Mouse (Mus musculus) inflammation-experienced regulatory T-cells, adult 6 months (primary cell): Measurements from ENCODE around the gene Dpf3. TPM values are rescaled to one million over a fixed set of nuclear protein-coding genes. Genes with fewer than 3 reads are reported as not detected.

Source experiments
- ATAC-seq: one replicate; pipeline ENCODE4 v1.8.0; 2017
- polyA plus RNA-seq, 3 experiments: library from polyadenylated mRNA; unstranded; fragments of 100-300 nt; shearing (Covaris generic); gene quantifications; one replicate each; pipeline ENCODE4 v1.2.1; 2017

The Dpf3 gene
- polyA plus RNA-seq, 3 experiments from 2014 or later, result 0.40 TPM; not detected in 2

DNA sequence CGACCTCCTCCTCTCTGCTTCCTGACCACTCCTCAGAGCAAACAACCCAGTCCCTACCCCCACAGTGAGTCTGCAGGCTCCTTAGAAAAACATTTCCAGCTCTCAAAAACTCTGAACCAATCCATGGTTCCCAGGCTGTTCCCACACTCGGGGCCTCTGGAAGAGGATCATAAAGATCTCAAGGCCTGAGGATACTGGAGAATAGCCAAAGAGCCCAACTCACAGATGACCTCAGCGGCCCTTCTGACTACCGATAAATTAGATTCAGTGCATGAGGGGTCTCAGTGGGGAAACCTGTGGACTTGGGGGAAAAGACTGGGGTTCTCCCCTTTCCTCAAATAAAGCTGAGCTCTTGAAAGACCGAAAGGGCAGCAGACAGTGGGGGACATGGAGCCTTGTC is 277.2 kb downstream of the Dpf3 start:
- ATAC-seq, result no peak

DNA sequence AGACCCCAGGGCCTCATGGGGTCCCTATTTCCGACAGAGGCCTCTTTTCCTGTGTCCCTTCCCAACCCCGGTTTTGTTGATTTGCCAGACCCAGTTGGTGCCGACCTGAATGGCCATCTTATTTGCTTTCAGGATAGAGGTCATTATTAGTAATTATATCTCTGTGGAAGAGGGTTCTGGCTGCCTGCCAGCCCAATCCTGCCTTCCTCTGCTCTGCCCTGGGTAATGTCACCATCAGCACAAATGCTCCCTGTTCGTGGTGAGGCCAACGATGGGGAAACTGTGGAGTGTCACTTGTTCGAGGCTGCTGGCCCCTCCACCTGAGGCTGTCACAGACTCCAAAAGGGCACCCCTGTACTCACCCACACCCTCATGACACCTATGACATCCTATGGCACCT is 278.1 kb downstream of the Dpf3 start:
- no peak for ATAC-seq

DNA sequence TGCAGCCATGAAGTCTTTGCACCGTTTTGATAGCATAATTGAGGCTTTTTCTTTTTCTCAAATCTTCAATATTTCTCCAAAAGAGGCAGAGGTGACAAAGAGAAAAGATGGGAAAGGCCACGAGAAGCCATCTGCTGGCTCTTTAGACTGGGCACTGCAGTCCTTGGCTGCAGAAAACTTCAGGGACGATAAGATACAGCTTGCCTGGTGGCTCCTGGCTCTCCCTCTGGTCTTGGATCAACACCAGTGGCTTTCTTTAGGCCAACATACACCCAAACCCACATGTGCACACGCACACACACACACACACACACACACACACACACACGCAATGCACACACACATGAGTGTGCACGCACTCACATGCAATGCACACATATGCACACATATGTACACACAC is 278.7 kb downstream of the Dpf3 start:
- no peak for ATAC-seq

DNA sequence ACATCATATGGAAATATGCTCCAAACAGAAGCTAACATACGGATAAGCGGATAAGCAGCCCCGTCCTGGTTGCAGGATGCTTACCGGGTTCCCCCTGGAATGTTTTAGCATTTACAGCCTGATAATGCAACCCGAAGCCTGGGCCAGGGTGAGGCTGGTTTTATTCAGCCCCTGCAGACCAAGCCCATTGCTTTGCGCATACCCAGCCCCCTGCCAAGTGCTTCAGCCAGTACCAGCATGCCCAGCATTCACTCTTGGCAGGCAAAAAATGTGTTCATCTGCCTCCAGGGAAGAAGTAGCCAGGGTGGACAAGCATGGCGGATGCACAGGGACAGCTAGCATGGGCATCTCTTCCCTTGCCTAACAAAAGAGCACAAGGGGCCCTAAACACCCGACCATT is 279.5 kb downstream of the Dpf3 start:
- ATAC-seq, result no peak

DNA sequence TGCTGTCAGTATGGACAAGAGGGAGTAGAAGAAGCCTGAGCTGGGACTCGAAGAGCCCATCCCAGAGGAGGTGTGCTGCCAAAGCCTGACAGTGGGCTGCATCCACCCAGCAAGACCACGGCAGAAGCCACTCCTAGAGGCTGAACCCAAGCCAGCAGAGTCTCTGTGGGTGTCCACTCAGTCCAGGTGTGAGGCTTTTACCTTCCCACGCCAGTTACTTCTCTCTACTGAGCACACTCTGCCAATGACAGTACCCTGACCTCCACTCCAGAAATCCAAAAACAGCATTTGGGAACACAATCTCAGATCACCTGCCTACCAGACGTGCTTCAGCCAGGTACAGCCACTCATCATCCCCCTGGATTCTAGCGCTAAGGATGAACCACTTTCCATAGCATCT is 280.0 kb downstream of the Dpf3 start:
- no peak for ATAC-seq

DNA sequence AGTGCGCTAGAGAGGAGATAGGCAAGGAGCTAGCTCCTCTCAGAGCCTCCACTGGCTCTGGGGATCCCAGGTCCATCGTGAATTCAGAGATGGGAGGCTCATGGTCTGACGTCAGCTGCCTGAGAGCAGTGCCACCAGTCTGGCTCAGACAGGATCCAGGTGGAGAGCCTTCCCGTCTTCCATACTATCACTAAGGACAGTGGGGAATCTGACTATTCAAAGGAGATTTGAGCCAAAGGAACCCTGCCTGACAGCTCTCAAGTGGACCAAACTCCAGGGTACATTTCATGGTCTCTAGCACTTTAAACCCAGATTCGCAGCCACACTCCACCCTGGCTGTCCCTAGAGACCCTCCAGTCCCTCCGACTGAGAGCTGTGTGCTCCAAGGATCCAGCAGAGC is 280.6 kb downstream of the Dpf3 start:
- no peak for ATAC-seq

DNA sequence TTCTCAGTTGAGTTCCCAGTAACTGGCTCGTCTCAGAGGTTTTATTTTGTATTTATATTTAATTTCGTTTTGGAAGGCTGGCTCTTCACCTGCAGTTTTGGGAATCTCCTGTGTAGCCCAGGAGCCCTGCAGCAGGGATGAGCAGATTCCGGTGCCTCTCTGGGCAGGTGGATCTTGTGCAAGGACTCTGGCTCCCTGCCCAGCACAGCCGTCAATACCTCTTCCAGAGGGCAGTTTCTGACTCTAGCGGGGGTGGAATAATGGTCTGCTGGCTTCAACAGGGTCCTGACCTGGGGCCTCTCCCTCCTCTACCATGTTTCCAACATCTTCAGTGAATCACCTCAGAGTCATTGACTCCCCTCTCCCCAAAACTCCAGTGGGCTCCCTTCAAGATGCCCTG is 283.2 kb downstream of the Dpf3 start:
- ATAC-seq, result no peak

DNA sequence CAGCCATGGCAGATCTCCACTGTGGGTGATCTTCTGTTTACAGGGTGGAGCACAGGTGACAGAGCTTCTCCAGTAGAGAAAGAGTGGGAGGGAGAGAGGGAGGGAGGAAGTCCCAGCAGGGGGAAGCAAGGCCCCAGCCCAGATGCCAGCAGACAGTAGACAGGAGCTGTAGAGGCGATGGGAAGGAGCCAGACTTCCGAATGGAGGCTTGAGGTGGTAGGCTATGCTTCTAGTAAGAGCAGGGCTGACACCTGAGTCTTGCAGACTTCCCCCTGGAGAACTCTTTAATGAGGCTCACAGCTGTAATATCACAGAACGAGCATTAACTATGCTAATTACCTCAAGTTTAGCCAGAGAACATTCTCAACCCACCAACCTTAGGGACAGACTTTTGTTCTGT is 285.8 kb downstream of the Dpf3 start:
- no peak for ATAC-seq

DNA sequence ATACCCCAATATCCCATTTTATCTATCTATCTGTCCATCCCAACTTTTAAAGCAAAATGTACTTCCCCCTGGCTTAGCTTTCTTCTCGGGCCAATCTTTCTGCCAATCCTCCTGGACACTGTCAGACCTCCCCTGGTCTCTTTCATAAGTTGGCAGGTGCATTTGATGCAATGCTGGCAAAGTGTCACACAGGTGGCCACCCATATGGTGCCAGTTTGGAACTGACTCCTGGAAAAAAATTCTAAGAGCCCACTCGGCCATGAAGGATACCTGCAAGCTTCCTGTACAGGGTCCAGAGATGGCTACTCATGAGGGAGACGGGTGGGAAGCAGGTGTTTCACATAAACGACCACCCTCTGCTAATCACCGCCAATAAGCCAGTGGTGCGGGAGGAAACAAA is 307.0 kb downstream of the Dpf3 start:
- no peak for ATAC-seq

DNA sequence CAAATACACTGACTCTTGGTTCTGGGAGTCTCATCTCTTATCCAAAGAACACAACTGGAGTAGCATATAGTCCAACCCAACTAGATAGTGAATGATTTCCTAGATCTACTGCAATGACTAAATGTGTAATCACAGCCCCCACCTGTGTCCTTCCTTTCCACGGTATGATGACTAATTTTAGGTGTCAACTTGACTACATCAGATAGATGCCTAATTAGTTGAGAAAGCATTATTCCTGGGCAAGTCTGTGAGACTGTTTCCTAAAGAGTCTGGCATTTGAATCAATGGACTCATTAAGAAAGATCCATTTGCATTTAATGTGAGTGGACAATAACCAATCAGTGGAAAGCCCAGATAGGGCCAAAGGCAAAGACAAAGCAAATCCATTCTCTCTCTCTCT is 307.7 kb downstream of the Dpf3 start:
- no peak for ATAC-seq

DNA sequence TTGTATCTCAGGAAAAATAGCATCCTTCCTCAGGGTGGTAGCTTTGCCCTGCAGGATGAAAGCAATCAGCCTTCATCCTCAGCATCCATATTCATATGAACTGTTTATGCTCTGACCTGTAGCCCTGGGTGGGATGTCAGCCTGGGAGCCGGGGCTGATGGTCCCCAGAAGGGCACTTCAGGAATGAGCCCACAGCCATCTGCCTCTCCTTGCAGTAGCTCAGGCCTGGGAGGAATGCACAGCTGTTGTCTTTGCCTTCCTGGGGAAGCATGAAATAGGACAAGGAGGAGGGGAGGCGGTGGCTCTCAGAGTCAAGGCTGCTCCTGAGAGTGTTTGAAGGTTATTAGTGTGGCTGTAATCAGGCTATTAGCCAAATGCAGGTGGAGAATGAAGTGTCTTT is 308.7 kb downstream of the Dpf3 start:
- no peak for ATAC-seq

DNA sequence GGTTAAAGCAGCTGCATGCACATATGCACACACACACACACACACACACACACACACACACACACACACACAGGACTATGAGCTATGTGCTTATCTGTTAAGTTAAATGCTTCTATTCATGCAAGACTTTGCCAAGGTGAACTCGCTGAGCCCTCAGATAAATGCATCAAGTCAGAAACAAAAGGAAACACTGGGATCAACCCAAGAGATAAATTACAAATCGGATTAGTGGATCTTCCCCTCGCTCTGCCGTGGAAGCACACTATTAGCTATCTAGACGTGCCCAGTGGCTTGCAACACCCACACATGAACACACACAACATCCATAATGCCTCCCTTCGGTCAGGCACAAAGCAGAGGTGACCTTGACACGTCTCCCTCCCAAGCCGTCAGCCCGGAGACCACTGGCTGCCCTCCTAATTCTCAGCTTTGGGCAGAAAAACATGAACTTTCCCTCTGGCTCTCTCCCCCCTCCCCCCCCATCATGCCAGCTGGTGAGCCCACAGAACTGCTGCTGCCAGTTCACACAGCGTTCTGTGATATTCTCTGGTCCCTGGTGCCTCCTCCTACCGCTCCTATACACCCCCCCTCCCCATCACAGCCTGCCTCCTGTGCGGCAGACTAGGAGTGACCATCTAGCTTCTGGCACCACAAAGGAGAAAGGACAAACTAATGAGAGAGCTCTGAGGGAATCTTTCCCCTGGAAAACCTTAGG is 317.9 kb downstream of the Dpf3 start:
- ATAC-seq, result no peak

DNA sequence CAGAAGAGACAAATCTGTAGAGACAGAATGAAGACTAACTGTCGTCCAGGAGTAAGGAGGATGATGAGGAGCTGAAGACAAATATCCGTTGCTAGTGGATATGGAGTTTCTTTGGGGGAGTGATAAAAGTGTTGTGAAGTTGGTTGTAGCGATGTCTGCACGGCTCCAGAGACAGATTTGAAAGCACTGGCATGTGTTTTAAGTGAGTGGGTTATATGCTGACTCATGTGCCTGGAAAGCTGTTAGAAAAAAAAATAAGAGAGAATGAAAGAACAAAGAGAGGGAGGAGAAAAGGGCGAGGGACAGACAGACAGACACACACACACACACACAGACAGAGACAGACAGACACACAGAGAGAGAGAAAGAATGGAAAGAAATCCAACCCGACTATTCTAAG is 319.2 kb downstream of the Dpf3 start:
- no peak for ATAC-seq

DNA sequence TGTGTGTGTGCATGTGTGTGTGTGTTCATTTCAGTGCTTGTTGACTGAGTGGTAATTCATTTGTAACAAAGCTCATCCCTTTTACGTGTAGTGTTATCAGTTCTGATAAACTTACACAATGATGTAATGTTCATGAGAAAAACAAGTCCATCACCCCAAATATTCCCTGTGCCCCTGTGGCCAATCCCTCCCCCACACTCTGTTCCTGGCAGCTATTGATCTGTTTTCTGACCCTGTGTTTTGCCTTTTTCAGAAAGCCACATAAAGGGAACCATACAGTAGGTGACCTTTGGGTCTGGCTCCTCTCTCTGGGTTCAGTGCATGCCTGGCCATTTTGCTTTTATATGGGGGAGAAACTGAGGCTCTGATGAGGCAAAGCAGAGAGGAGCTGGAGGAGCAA is 322.5 kb downstream of the Dpf3 start:
- ATAC-seq, result no peak

Other genes with a start within 250 kb of the Dpf3 start
- 10 to 100 TPM; 16.4 to 30.7 (median 21.4) TPM for gene Dcaf4, start 32.8 kb upstream of the Dpf3 start, polyA plus RNA-seq
- gene Zfyve1, start 109.5 kb upstream of the Dpf3 start, polyA plus RNA-seq, result 10 to 100 TPM; 10.3 to 16.8 (median 10.3) TPM
- 100 to 1,000 TPM; 332 to 633 (median 429) TPM for gene Rbm25, start 143.5 kb upstream of the Dpf3 start, polyA plus RNA-seq
- gene Psen1, start 200.4 kb upstream of the Dpf3 start, polyA plus RNA-seq, result 100 to 1,000 TPM in 2 of 3 experiments, 10 to 100 TPM in 1; 88.9 to 115 (median 110) TPM